Mouse (Mus musculus) c-Kit-positive CD71-positive TER-119-negative erythroid progenitor cells, embryonic 14.5 days (primary cell): ENCODE measurements at regions not wholly inside any gene's neighbourhood (a gene's known extent, or its start where the extent isn't known, plus 50 kb on each side); places are given as distances from the start of the nearest gene placed in this dataset.

Source experiments
- DNase-seq: peaks from one replicate; pipeline ENCODE4 v3.0.0-alpha.2; 2013; ENCODE audit warnings: low read depth

DNA sequence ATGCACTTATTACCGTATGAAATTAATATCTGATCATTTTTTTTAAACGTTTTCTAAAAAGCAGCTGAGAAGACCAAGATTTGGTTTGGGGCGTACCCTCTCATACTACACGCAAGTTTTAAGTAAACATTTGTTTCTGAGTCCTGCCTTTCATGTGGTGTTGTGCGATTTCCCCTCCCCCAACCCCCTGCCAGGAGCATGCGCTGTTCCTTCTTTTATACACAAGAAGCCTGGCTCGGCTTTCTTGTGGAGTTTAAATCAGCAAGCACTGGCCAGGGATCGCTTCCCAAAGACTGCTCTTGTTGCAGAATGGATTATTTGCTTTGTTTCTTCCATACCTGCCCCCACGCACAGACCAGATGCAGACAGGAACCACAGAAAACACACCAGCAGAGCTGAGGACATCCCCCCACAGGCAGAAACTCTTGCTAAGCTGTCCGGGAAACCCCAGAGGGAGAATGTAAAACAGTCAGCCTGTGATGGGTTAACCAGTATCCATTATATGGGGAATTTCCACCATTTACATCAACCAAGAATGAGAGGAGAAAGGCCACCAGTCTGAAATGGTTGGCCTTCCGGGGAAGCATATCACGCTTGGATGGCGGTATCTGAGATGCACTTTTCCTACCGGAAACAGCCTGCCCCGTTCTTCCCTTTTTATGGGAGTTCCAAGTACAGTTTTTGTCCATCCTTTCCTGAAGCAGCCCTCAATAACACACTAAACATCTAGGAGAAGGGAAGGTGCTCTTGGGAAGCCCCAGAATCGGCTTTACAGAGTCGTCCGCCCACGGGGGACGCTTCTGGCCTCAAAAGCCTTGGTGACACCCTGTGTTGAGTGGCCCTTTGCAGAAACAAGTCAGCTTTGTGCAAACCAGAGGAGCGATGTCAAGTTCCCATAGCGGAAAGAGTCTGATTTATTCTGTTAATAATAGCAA is 91.3 kb downstream of the Tomm20 start:
- no peak for DNase-seq

DNA sequence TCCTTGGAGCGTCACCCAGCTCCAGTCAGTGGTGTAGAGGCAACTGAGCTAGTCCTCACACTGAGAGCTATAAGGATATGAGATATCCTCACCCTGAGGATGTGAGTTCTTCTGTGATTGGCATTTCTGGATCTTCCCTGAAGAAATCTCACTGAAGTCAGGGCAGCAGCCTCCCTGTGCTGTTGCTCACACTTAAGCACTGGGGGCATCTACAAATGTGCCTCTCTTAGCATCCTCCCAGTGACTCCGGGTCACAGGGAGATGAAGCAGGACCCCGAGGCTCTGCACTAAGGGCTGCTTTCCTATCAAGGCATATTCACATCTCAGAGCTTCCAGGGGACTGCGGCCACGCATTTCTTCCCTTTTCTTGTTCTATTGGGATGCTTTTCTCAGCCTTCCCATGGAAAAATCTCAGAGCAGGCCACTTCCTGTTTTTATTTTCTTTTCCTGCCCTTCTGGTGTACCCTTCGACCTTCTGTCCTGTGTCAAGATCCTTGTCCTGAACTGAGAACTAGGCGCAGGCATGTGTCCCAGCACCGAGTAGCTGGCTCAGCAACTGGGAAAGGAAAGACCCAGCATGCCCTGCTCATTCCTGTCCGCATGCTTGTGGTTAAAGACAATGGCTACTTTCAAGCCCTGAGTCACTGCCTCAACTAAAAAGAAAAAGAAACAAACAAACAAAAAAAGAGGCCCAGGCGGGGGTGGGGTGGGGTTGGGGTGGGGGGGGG is 92.8 kb downstream of the Tomm20 start:
- no peak for DNase-seq

DNA sequence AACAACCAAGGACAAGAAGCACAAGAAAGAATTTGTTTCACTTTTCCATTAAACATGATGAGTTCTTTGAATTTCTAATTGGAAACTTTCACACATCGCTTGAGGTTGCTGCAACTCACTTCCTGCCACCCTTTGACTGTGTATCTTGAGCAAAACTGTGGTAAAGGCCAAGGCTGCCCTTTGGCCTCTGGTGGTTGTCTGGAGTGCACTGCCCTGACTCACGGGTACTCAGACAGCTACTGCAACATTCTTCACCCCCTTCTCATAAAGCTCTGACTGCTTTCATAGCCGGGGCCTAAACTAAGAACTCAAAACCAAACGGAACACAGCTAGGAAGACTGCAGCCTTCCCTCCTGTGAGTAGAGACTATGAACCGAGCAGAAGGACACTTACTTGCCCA is 93.5 kb downstream of the Tomm20 start:
- no peak for DNase-seq

DNA sequence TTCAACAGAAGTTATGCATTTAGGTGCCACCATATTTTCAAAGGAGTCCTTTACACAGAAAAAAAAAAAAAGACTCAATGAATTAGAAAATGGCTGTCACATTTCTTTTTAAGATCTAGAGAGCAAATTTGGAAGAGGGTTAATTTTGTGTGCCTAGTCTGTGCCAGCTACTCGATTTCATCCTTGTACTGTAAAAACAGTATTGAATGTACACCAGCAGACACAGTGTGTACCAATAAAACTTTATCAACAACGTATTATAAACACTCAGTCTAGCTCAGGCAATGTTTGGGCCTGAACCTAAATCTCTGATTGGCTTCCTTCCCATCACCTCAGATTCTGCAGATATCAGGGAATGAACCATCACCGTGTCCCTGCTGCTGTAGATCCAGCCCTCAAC is 93.9 kb downstream of the Tomm20 start:
- DNase-seq = no peak

DNA sequence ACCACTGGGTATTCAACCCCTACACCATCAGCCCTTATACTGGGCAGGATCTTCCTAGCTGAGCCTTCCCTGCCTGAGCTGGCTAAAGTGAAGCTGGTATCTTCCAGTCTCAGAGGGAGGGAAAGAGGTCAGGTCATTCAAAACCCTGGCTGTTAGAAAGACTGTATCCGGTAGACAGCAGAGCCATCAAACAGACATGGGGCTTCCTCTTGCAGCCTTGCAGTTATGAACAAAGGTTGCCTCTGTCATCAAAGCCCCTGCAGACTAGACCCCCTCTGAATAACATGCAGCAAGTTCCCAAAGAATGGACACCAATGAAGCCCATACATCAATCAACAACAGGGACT is 95.5 kb downstream of the Tomm20 start:
- DNase-seq = no peak

DNA sequence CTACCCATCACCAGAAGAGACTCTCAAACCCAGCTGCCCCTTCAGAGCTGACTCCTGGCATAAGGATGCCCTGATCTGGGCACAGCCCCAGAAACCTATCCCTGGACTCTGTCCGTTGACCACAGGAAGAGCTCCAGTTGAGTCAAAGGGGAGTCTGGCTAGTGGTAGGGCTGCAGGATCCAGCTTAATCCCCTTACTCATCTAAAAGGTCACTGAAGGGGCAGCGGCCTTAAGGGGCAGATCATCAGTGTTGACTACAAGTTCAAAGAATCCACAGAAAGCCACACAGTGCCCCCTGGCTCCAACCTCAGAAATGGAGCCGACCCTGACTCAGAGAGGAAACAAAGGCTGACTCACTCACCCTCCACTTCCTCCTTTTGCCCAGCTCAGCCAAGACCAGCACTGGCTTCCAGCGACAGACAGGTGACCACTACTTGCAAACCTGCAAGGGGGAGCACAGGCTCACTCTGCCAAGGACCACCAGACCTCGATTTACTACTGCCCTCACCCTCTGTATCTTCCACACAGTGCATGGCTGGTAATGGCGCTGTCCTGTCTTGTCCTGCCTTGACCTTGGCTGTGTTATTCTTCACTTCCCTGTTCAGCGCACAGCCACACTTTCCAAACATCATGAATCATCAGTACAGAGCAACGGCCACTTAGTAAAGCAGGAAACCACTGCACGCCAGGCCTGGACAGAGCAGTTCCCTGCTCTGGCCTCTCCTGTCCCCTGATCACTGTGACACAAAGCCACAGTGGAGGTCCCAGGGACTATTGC is 96.0 kb downstream of the Tomm20 start:
- no peak for DNase-seq

DNA sequence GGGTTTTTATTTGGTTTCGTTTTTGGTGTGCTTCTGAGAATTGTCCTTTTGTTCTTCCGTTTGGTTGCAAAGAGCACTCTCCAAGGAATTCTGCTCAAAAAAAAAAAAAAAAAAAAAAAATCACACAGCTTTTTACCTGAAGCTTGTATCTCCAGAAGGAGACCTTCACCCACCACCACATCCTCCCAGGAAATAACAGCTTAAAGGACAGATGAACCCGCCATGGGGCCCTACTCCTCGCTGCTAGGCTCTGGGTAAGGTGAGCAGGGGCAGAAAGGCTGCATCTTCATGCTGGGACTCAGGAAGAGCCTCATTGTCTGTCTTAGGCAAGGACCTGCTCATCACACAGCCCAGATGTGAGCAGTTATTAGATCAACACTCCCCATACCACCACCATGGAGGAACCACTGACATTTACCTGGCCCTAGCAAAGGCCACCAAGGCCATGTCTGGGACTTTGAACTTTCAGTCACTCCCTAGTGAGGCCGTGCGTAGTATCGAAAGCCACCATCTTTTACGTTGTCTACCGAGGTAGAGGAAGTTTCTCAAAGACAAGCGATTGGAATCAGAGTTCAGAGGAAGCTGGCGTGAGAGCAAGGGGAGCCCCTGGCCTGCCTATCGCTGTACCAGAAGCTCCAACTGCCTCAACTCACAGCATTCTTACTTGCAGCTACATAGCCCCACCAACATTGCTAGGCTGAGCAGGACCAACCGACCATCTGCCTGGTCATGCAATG is 97.1 kb downstream of the Tomm20 start:
- no peak for DNase-seq

DNA sequence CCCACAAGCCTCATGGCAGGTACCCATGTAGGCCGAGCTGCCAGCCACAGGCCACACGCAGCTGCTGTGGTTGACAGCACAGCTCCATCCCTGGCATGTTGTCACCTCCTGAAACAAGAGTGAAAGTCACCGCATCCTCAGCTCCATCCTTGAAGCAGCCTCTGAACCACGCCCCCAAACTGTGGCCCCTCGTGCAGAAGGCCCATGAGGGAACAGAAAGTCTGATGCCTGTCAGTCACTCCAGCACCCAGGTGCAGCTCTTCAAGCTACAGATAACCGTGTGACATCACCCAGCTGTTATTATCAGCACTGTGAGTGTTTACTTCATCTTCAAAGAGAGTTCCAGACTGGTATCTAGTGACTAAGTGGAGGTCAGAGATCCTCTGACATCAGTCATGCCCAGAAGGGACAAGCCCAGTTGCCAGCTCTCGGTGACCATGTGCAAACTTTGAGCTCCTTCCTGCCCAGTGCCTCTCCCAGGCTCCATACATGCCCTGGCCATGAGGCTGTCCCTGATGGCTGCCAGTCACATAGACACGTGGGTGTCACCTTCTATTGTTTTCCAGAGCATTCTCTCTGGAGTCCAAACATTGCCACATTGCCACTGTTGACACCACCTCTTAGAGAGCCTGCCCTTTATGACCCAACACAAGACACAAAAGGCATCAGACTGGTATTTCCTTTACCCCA is 97.8 kb downstream of the Tomm20 start:
- DNase-seq = no peak

DNA sequence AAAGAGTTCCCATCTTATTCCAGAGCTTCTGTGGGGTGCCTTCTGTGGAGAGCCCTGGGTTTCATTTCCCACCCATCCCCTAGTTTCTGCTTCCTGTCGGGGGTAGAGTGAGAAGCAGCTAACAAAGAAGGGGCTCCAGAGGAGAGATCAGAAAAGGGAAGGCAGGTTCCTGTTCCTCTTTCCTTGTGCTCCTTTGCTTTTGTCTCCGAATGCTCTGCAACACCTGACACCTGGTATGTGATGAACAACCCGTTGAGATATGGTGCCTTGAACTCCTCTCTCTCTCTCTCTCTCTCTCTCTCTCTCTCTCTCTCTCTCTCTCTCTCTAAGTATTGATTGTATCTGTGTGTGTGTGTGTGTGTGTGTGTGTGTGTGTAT is 99.5 kb downstream of the Tomm20 start:
- no peak for DNase-seq

DNA sequence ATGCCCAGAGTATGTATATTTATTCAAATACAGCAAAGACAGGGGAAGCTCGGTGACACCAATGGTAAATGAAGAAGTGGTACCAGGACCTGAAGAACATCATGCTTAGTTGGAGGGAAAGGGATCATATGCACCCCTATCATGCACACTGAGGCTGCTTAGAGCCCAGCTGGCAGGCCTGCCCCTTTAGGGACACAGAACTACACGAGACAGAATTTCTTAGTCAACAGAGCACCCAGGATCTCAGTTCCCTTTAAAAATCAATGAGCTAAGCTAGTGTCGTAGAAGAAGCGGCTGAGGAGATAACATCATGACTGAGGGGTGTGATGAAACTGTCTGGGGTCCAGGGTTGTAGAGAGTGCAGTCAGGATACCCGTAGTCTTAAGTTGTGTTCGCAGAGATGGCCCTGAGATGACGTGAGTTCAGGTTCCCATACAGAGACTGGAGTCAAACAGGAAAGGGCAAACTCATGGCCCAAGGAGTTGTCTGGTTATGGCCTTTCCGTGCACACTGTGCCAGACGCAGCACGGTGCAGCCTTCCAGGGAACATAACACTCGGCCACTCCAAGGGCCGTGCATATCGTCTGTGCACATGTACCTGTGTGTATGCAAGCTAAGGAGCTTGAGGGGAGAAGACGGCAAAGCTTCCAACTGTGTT is 100.0 kb downstream of the Tomm20 start:
- no peak for DNase-seq

DNA sequence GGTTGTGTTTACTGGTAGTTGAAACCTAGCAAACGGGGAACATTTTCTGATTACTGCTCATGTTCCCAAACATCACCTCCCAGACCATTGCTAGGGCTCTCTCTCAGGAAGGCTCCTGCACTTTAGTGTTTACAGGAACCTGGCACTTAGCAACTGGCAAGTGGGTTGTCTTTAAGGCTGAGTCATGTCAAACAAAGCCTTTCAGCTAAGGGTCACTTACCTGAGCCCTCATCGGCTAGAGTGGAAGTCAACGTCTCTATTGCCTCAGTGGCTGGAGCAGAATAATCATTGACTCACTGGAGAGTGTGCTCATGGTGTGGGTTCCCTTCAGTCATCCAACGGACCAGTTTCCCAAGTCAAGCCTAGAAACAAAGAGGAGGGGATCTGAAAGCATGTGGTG is 101.0 kb downstream of the Tomm20 start:
- DNase-seq = no peak

DNA sequence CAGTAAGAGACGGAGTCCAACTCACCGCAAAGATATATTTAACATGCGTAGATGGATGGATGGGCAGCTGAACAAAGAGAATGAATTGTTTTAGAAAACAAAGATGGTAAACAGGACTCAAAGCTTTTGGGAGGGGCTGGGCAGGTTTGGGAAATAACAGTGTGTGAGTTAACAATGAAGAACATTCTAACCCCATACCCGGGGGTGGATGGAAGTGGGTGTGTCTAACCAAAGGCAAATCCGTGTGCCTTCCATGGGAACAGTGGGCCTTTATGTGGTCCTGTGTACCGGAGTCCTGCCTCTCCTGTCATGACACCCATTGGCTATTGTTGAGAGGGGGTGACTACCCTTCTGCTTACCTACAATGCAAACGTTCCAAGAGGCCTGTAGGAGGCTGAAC is 104.5 kb downstream of the Tomm20 start:
- no peak for DNase-seq

DNA sequence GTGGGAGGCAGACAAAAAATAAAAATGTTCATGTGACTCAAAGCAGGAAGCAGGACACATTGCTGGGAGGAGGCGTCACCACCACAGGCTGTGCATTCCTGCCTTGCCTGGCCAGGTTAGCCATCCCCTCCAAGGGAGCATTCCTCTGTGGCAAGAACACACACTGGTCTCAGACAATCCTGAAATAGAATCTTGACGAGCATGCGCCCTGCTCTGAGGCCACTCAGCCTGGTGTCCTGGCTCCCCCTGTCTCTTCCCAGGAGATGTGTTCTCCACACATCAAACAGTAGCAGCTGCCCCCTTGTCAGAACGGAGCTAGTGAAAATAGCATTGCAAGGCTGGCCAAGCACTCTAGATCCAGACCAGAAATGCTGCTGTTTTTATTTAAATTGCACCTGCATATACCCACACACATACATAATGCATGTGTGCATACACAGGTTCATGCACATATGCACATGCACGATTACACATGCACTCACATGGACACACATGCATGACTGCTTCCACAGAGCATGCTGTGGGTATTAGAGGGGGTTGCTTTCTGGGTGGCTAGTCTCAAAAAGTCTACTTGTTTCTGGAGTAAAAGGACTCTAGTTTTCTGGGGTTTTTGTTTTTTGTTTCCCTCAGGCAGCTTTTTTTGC is 105.8 kb downstream of the Tomm20 start:
- no peak for DNase-seq

DNA sequence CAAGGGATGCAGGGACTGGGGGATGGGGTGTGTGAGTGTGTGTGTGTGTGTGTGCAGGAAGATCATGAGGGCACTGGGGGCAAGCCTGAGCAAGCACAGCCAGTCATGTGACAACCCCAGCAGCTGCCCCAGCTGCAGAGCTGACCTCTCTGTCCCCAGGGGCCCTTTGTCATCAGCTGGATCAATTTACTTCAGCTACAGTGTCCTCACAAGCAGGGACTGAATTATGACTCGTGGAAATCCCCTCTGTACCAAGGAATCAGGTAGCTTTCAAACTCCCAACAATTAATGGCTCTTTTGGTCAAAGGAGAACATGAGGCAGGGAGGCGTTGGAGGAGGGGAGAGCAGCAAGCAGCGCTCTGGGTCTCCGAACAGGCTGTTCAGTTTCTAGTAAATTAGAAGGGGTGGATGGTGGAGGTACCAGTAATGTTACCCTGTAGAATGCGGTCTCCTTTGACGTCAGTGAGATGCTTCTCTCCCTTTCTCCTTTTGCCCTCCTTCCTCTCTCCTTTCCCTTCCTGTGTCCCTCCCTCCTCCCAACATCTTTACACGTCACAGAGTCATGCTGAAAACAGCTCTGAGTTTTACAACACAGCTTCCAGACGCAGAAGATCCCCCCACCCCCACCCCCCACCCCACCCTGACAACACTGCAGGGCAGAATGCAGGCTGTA is 106.5 kb downstream of the Tomm20 start:
- DNase-seq = no peak

DNA sequence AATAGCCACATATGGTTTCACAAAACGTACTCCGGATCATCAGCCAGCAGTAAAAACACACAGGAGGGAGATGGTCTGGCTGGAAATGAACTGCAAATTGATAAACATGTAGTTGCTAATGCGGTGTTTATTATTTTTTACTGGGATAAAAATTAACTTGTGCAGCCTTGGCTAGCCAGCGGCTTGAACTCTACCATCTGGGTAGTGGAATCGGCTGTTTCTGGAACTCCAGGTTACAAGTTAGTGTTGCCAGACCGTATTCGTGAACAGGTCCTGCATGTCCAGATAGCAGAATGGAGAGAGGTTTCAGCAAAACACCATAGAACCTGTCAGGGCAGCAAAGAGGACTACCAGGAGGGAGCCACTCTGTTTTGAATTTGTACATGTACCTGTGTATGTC is 107.4 kb downstream of the Tomm20 start:
- no peak for DNase-seq

DNA sequence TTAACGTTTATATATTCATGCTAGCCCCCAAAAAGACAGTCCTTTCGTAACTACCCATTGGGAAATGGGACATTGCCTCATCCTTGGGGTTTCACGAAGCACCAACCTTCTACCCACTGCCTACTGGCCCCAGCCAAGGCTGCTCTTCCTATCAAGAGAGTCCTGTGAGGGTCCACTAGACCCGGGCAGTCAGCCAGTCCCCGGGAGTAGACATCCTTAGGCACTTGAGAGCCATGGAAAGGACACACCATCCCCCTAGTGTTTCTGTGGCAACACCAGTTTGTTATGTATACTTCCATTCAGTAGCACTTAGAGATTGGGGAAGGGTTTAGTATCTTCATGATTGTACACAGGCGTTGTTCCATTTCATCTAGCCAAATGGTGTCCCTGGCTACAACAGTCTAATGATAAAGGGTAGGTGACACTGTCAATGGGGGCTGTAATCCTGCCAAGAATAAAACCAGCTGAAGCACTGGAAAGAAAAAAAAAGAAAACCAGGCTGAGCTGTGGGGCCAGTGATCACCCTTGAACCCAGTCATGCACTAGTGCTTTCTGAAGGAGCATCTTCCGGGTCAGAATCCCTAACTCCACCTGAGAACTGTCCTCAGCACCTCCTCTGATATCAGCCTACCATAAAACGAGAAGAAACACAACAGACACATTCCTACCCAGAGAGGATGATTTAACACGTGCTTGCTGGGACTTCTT is 108.2 kb downstream of the Tomm20 start:
- DNase-seq = no peak

DNA sequence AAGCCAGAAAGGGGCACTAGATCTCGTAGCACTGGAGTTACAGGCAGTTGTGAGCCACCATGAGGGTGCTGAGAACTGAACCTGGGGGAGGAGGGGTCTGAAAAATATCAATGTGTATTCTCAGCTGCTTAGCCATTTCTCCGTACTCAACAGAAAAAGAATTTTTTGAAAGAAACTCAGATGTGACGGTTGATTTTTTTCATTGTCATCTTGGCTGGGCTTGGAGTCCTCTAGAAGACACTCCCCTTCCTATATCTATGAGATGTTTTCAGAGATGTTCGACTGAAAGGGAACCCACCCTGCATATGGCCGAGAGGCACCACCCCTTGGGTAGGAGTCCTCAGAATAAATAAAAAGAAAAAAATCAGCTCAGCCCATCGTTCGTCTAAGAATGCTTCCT is 110.1 kb downstream of the Tomm20 start:
- no peak for DNase-seq

DNA sequence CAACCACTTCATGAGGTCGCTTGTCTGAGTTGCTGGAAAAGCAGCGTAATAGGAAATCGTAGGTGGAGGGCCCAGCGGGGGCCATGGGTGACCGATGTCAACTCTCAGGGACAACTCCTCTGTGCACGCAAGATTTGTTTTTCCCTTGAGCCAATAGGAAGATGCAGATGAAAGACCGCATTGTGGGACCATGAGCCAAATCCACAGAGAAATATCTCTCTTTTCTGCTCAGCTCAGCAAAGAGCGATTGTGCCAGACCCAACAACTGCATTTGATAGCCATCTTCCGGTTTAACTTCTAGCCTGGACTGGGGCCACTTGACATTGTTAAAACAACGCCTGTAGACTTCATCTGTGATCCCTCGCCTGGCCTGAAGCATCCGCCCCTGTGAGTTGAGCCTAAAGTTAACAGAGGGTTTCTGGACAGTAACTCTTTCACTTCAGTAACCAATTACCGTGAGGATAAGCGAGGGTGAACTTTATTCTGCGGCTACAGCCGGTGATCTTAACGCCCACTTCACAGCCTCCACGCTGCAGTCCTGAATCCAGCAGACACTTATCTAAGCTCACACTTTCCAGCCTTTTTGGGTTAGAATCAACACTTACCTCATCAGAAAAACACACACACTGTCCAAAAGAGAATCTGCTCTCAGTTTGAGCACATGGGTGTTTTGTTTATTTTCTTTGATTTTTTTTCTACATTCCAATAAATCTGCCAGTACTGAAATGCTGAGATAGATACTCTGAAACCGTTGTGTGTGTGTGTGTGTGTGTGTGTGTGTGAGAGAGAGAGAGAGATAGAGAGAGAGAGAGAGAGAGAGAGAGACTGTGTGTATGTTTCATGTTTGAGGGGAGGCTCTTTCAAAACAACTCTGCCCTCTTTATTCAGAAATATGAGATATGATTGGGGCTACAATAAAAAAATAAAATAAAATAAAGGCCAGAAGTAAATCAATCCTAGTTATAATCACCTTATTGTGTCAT is 111.9 kb downstream of the Tomm20 start:
- no peak for DNase-seq
